Mouse (Mus musculus) layer of hippocampus, adult 2 months (tissue): ENCODE measurements at regions not wholly inside any gene's neighbourhood (a gene's known extent, or its start where the extent isn't known, plus 50 kb on each side); places are given as distances from the start of the nearest gene placed in this dataset.
A peak's percentile ranks its signal among the peaks of the same experiment; 100 is the strongest.
"Not testable (repeated sequence)": the region's sequence is repeated elsewhere in the genome, so short reads cannot be mapped to it uniquely, and the experiment has no call there.

Source experiments
- DNase-seq, 2 experiments: peaks; one replicate each; pipeline ENCODE4 v3.0.0; 2022; ENCODE audit warnings: low spot score in 2 of 2
- H3K27ac ChIP-seq: fragments of 200-600 bp; 2 replicates; pipeline ENCODE4 v1.8.1; 2022
- H3K4me3 ChIP-seq: fragments of 200-600 bp; 2 replicates; pipeline ENCODE4 v1.8.1; 2022; ENCODE audit warnings: mild to moderate bottlenecking
- CTCF ChIP-seq: fragments of 200-600 bp; conservative IDR thresholded peaks from 2 replicates; pipeline ENCODE4 v1.8.1; 2022; ENCODE audit warnings: antibody characterized with exemption, mild to moderate bottlenecking, moderate library complexity

DNA sequence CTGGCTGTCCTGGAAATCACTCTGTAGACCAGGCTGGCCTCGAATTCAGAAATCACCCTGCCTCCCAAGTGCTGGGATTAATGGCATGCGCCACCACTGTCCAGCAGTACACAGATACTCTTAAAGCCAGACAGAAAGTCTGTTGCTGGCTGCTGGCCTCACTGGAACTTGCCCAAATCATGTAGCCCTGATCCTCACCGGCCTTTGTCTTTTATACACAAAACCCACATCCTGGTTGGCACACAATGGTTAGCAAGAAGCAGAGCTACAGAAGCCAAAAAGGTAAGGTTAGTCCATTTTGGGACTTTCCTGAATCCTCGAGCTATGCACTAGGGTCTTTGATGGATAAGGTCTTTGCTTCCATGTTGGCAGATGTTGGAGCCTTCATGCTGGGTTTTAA, 157.2 kb upstream of the Trim24 start:
- H3K4me3 ChIP-seq = no peak overlapping the region
- no peak overlapping the region for H3K27ac ChIP-seq
- DNase-seq = no peak
- no peak for TF ChIP-seq CTCF

DNA sequence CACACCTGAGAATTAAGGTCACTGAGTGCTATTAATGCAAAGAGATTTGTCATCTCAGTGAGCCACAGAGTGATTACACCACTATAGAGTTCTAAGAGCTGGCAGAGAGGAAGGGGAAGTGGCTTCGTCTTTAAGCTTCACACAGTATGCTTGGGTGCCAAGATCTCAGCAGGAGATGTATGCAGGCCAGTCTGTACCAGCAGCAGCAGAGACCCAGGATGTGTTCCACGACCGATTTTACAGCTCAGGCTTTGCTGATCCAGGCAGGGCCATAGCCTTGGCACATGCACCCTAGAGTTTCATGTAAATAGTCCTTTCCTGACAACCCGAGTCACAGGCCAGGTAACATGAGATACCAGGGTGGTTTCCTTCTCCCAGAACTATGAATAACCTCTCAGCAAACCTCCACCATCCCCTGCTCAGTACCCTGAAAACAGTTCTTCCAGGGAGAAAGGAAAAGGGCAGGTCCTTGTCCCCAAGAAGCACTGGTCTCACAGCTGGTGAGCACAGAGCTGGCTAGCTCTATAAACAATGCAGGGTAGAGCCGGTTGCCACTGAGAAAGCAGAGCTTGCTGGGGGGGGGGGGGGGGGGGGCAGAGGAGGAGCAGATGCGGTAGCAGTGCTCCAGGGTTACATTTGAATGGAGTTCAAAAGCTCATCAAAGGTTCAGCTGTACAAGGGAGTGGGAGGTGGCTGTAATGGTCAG, 156.2 kb upstream of the Trim24 start:
- Histone ChIP-seq H3K27ac (no peak overlapping the region), H3K4me3 (no peak overlapping the region)
- TF ChIP-seq CTCF = no peak
- DNase-seq = no peak

DNA sequence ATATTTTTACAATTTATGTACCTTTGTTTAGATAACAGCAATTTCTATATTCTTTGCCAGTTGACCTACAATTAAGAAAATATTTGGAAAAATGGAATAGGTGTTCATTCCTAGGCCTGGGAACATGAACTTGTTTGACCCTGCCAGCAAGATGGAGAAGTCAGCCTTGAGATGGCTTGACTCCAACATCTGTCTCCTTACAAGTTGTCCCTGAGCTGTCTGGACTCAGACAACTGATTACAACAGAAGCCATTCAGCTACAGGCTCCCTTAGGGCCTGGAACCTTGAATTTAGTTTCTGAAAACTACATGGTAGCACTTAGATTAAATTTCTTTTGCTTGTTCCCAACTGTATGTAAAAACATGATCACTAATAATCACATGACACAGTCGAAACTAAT, 148.9 kb upstream of the Trim24 start:
- Histone ChIP-seq H3K27ac (no peak overlapping the region), H3K4me3 (no peak overlapping the region)
- no peak for DNase-seq
- TF ChIP-seq CTCF = no peak

DNA sequence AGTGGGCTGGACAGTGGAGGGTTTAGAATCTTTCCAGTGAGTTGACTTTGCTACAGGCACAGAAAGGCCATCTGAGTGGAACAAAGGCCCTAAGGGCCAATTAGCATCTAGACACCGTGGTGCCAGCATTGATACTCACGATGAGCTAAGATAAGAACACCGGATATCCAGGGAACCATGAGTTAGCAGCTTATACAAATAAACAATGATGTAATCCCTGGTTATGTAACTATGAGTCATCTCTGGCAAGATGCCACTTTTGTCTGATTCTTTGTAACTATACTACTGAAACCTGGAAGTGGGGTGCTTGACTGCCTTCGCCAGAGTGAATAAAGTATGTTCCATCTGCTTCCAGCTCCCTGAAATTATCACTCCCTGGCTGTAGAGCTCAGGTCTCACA, 147.3 kb upstream of the Trim24 start:
- Histone ChIP-seq H3K4me3 (no peak overlapping the region), H3K27ac (peak overlapping the region; percentile 33; the same call in 1 of the 2 replicates)
- DNase-seq = peak; percentile 49 to 52
- TF ChIP-seq CTCF = no peak

DNA sequence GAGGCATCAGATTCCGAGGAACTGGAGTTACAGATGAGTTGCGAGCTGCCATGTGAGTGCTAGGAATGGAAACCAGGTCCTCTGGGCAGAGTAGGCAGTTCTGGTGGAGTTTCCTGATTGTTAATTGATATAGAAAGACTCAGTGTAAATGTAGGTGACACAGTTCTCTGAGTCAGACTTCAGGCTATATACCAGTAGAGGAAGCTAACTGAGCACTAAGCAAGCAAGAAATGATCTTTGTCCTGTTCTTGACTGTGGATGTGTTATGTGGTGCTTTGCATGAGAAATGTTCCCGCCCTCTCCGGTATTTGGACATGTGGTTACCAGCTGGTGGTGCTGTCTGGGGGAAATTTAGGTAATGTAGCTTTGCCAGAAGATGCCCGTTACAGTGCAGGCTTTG, 146.4 kb upstream of the Trim24 start:
- DNase-seq = no peak
- TF ChIP-seq CTCF = no peak
- Histone ChIP-seq H3K27ac (no peak overlapping the region), H3K4me3 (no peak overlapping the region)

DNA sequence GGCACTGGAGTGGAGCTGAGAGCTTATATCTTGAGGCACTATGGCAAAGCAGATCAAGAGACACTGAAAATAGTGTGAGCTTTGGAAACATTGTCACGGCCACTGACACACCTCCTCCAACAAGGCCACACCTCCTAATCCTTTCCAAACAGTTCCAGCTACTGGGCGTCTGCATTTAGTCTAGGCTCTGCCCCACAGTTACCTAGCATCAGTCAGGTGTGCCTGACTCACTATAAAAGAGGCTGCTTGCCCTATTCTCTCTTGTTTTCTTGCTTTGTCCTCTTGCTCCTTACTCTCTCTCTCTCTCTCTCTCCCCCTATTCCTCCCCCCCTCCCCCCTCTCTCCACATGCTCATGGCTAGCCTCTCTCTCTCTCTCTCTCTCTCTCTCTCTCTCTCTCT, 142.0 kb upstream of the Trim24 start:
- DNase-seq = no peak
- no peak for TF ChIP-seq CTCF
- no peak overlapping the region for H3K4me3 ChIP-seq
- H3K27ac ChIP-seq = no peak overlapping the region

DNA sequence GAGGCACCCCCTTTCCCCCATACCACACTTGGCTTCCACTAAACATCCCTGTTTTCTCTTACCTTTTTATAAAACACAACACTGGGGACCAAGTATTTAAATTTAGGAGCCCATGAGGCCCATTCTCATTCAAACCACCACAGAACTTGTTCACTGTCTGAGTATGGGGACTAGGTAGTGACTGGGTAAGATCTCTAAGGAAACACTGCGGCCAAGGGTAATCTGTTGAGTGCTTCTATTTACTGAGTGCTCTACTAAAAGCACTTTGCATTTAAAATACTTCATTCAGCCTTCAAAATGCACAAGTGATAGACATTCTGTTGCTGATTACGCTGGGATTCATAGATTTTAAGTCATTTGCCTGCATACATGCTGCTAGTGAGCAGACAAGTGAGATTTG, 141.4 kb upstream of the Trim24 start:
- DNase-seq = no peak
- Histone ChIP-seq H3K27ac (no peak overlapping the region), H3K4me3 (no peak overlapping the region)
- no peak for TF ChIP-seq CTCF

DNA sequence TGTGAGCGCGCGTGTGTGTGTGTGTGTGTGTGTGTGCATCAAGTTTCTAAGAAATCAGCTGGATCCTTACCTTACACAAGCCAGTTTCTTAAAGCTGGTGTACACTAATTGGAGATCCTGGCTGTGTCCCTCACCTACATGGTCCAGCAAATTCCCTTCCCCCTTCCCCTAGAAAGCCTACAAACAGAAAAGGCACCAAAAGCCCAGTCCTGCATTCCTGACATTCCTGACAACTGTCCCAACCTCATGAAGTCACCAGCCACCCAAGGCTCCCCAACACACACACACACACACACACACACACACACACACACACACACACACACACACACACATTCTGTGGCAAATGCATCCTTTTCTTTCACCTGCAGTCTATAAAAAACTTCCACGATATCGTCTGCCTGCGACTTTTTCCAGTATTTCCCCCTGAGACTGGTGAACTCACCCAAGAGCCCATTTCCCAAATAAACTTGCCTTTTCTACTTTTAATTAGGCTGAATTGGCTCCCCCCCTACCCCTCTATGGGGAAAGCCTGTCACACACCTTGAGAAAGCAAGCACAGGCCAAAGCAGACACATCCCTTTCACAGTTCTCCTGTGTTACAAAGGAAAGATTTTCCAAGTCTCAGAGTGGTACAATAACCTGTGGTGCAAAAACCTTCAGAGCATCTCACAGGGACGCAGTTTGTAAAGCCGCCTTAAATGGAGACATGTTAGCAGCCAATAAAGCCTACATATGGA, 139.9 kb upstream of the Trim24 start:
- DNase-seq = no peak
- Histone ChIP-seq H3K27ac (no peak overlapping the region), H3K4me3 (no peak overlapping the region)
- no peak for TF ChIP-seq CTCF

DNA sequence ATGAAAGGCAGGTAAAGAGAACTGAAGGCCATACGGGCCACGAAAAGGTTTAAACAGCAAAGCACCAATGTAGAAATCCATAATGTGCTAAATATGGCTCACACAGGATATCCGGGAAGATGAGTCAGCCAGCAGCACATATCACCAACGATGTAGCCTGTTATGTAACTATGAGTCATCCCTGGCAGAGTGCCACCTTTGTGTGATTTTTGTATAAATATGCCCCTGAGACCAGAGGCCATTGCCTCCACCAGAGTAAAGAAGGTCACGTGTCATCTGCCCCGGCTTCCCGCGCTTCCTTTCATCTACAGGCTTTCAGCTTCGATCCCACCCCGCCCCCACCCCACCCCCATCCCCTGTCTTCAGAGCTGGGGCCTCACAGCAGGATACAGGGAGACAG, 138.2 kb upstream of the Trim24 start:
- Histone ChIP-seq H3K4me3 (no peak overlapping the region), H3K27ac (0 out of 2 replicates have a peak overlapping the region, but pooled peaks have one; percentile 14)
- no peak for TF ChIP-seq CTCF
- DNase-seq = peak; percentile 29 to 47

DNA sequence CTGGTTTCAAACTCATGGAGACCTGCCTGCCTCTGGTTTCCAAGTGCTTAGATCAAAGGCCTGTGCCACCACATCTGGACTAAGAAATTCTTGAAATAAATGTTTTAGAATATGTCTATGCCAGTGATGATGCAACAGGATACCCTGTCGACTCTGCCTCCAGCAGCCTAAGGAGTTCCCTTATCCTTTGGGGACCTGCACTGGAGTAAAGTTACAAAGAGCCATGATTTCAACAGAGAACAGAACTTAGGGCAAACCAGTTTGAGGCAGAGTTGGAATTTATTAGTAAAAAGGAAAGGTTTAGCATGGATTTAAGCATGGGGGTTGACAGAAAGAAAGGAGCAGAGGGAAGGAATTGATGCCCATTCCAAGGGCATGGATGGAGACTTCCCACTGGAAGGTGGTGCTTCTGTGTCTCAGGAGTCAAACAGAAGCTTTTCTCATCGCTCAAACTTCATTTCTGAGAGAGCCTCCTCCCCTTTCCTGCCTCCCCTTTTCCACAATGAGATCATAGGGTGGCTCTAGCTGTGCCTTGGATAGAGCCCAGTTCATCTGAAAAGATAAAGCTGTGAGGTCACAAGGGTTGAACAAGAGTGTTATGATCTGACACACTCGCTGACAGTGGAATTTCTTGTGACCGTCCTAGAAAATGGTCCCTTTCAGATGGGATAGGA, 135.2 kb upstream of the Trim24 start:
- H3K4me3 ChIP-seq = no peak overlapping the region
- H3K27ac ChIP-seq = no peak overlapping the region
- TF ChIP-seq CTCF = no peak
- DNase-seq = no peak

DNA sequence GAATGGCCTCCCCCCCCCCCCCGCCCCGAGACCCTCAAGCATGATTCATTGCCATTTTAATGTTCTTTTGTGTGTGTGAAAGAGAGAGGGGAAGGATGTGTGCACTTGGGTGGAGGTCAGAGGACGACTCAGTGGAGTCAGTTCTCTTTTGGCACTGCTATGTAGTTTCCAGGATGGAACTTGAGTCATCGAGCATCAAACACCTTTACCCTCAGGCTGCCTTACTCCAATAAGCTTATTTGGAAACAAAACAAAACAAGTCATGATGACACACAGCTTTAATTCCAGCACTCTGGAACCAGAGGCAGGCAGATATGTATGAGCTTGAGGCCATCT, 134.7 kb upstream of the Trim24 start:
- Histone ChIP-seq H3K27ac (no peak overlapping the region), H3K4me3 (no peak overlapping the region)
- TF ChIP-seq CTCF = no peak
- DNase-seq = no peak

DNA sequence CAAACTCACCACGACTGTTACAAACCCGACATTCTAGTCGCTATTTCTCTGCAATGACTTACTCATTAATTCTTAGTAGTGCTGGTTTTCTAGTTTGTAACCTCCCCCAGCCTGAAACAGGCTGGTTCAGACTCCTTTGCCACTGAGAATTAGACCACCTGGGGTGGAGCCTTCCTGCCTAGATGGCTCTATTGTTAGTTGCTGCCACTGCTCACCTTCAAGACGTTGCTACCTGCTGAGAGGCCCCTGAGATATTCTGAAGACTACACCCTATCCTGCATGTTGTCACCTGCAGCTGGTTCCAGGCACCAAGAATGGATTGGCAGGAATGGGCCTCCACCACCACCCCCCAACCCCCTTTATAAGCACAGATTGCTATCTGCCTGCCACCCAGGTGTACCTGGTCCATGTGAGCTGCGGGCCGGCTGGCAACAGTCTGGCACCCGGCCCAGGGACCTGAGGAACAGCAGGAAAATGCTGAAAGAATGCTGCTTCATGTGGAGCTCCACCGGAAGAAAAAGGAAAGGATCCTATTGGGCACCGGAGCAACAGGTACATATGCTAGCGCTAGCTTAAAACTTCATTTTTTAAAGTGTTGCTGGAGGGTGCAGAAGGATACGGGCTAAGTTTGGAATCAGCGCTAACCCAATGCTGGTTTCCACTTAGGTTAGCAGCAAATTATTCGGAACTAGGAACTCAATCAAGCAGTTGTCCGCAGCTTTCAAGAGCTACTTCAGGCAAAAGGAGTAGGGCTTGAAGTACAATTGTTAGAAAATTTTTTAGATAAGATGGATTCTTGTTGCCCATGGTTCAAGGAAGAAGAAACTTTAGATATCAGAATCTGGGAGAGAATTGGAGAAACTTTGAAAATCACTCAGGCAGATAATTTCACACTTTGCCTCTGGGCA, 129.4 kb upstream of the Trim24 start:
- H3K27ac ChIP-seq = no peak overlapping the region
- H3K4me3 ChIP-seq = no peak overlapping the region
- TF ChIP-seq CTCF = no peak
- no peak for DNase-seq

DNA sequence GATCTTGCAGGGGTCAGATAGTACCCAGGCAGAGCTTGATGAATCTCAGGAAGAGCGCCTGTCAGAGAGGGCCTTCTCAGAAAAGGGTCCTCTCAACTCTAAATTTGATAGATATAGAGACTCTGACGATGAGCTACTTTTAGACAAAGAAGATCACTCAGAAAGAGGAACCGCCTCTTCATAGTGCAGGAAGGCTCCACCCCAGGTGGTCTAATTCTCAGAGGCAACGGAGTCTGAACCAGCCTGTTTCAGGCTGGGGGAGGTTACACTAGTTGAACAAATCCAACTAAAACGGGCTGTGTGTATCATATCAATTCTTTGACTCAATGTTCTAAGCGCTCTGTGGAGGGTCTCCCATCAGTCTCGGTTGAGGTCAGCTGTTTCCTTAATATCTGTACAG, 128.7 kb upstream of the Trim24 start:
- DNase-seq, H3K4me3 ChIP-seq, H3K27ac ChIP-seq: not testable (repeated sequence)
